Mouse (Mus musculus): ENCODE results near the gene Gm11172.

DNA sequence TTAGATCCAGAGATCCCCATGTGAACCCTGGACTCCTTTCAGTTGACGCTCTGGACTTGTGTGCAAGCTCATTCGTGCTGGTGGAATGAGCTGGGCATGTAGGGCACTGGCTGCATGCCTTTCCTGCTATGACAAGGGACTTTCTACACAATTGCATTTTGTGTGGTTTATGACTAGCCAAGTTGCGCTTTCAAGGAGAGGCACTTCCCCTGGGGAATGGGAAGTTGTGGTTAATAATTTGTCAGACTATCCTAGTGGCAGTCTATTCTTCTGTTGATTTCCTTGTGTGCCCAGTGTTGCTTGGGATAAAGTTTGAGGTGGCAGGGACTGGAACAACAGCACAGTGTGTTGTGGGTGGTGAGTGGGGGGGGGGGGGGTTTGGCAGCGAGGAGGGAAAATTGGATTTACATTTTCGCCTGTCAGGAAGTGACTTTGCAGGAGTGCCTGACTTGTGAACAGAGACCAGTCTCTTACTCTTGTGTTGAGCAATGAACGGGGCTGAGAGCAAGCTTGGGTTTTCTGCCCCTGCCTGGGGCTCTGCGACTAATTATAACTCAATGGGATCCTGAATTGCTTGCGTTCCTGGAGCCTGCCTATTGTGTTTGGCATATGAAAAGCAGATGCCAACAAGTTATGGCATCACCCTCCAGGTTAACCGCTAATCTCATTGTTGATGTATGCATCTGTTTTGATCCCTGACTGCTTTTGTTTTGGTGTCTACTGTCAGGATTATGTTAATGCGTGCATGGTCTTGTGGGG lies 26.0 kb downstream of the Gm11172 start:
- TF ChIP-seq CTCF (conservative IDR thresholded peaks at IDR 0.05; ENCODE audit: insufficient read depth, insufficient read length, low read depth, low read length) (no peak), POLR2A (IDR thresholded peaks at IDR 0.05; ENCODE audit: low read depth, low read length) (no peak)
